Mouse (Mus musculus) embryonic stem cell, embryonic (primary cell): Measurements from ENCODE around the gene Gatc.

ENCODE experiments used
- CTCF ChIA-PET, 4 experiments: fragments of 300-600 bp in 2 of 4; fragments of 350-600 bp in 2 of 4; sonication (Branson Sonifier 250); formaldehyde crosslinking; loops; one replicate each; lab custom pipeline; 2022; ENCODE audit warnings: inconsistent platforms in 2 of 4; lab: Charles Lee
- POLR2A ChIA-PET, 4 experiments: fragments of 300-600 bp in 2 of 4; fragments of 350-600 bp in 2 of 4; sonication (Branson Sonifier 250); formaldehyde crosslinking; loops; one replicate each; lab custom pipeline; 2022; ENCODE audit warnings: antibody characterized with exemption in 4 of 4, inconsistent platforms in 1 of 4; lab: Charles Lee

Gene Gatc

DNA sequence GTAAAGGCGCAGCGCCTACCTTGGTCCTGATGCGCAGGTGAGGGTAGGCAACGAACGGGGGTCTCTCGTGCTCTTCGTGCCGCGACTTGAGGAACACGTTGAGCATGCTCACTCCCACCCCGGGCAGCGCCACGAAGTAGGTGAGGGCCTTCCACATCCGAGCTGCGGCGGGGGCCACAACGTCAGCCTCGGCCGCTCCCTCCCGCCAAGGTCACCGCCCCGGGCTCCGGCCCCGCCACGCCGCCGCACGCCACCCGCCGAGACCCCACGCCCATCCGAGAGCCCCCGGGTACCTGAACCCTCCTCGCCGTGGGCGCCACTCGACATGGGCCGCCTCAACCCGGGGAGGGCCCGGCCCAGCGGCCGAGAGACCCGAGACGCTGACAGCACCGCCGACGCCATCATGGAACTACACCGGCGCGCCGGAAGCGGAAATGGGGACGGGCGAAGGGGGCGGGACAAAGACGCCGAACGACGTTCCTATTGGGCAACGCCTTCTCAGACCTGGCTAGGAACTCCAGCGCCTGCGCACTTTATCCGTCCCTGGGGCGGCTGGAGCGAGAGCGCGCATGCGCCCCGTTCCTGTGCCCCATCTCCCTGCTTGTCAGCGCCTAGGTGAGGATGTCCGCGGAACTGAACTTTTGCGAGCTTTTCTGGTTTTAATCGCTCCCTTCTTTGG is 7.7 kb upstream of the Gatc start, which contains the start of gene Cox6a1:
Gene Cox6a1, minus strand, starts transcription at position 436 of the 679 bp plus-strand sequence.
- CTCF ChIA-PET: interaction anchor here in 3 of 4 experiments (0.6 to 2.5 kb wide), 10 partner anchors 8 to 517 kb away, joined by 3 to 14 read pairs (median 4); partner anchors contain the start of gene Sirt4 (in 1 of the 3)
- POLR2A ChIA-PET: interaction anchor here (0.6 to 5.8 kb wide), 19 partner anchors 19 to 368 kb away, joined by 3 to 31 read pairs (median 4); partner anchors contain the start of genes Dynll1 (in 3 of the 4), Srsf9 (in 1 of the 4) and Unc119b (in 1 of the 4)

GRCm38 (mm10) chr5:115347564-115347963 is 6.6 kb upstream of the Gatc start:
- CTCF ChIA-PET: interaction anchor here (0.5 to 2.5 kb wide), 51 partner anchors 9 to 1414 kb away, joined by 3 to 19 read pairs (median 4); partner anchors contain the start of genes Pop5 (in 1 of the 4) and Sirt4 (in 1 of the 4)
- POLR2A ChIA-PET: interaction anchor here in 3 of 4 experiments (0.5 to 5.8 kb wide), 47 partner anchors 8 to 656 kb away, joined by 3 to 33 read pairs (median 4); partner anchors contain the start of genes Dynll1 (in 3 of the 3), Rnf10 (in 2 of the 3), Sirt4 (in 1 of the 3) and Srsf9 (in 1 of the 3)

DNA sequence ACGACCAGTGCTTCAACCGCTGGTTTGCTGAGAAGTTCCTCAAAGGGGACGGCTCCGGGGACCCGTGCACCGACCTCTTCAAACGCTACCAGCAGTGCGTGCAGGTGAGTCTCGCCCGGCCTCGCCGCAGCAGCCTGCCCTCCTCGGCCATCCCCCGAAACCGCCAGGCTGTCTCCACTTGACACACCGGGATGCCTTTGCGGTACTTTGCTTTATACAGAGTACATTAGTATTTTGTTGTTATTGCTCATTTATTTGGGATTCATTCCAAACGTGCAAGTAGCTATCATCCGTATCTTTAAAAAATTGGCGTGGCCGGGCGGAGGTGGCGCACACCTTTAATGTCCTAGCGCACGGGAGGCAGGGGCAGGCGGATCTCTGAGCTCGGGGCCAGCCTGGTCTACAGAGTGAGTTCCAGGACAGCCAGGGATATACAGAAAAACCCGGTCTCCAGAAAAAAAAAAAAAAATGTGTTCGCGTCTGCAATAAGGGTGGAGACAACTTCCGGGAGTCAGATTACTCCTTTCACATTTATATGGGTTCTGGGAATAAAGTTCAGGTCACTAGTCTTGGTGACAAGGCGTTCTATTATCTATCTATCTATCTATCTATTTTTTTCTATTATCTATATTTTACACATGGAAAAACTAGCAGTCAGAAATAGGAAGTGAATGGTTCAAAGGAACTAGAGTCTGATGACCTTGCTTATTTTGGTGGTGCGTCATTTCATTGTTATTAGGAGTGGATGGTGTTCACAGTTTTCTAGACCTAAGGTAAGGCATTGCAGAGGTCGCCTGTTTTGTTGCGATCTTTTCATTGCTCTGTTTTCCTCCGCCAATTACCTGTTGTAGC is 562 bp upstream of the Gatc start:
- CTCF ChIA-PET: no interaction called here
- POLR2A ChIA-PET: interaction anchor here in 2 of 4 experiments (0.6 to 2.7 kb wide), 15 partner anchors 9 to 268 kb away, joined by 3 to 8 read pairs (median 3); no protein-coding TSS in a partner anchor

DNA sequence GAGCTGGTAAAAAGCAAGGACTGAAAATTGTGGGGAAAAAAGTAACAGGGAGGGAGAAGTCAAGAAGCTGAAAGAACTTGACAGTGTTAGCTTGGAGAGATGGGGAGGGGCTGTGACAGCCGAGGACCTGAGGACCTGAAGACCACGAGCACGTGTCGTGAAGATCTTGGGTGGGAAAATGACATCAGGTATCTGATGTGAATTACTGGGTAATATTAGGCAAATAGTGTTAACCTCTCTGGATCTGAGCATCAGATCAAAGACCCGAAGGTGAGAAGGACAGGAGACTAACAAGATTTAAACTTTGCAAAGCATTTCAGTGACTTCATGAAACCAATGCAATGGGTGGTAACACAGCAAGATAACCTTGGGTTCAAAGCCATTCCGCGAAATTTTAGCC is 971 bp downstream of the Gatc start:
- ChIA-PET CTCF (no interaction called here), POLR2A (interaction anchor here (0.5 to 1.9 kb wide), 6 partner anchors 12 to 63 kb away, joined by 3 to 5 read pairs (median 4); partner anchors contain the start of genes Dynll1 (in 1 of the 4) and Srsf9 (in 1 of the 4))

- ChIA-PET CTCF (no interaction called here), POLR2A (interaction anchor here in 3 of 4 experiments (0.7 to 1.3 kb wide), 4 partner anchors 12 to 150 kb away, joined by 3 read pairs; no protein-coding TSS in a partner anchor)
These were observed 7.4 kb downstream of the Gatc start for GRCm38 (mm10) chr5:115333626-115334025.

DNA sequence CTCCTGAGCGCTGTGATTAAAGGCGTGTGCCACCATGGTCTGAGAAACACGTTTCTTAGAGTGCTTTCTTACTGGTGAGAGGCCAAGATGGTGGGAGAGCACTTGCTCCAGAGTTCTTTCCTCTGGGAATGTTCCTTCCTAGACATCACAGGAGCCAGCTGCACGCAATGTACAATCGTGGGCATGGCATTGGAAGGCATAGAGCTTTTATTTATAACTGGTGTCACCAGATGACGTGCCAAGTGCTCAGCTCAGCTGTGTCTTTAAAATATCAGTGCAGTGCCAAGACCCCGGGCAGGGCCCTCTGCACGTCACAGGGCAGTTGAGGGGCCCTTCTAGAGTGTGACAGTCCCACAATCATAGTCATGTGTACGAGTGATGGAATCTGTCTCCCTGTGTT is 10.0 kb downstream of the Gatc start:
- ChIA-PET CTCF (interaction anchor here in 1 of 4 experiments (0.6 to 0.9 kb wide), 2 partner anchors 151 to 706 kb away, joined by 3 read pairs; no protein-coding TSS in a partner anchor), POLR2A (interaction anchor here in 3 of 4 experiments (0.6 to 5.2 kb wide), 10 partner anchors 10 to 56 kb away, joined by 3 to 31 read pairs (median 5); partner anchors contain the start of genes Cox6a1 (in 1 of the 3), Dynll1 (in 1 of the 3), Gatc (in 1 of the 3) and Triap1 (in 1 of the 3))

GRCm38 (mm10) chr5:115327610-115328548 is 13.1 kb downstream of the Gatc start:
- ChIA-PET POLR2A (interaction anchor here in 3 of 4 experiments (0.6 to 8.1 kb wide), 29 partner anchors 8 to 1268 kb away, joined by 3 to 56 read pairs (median 4); partner anchors contain the start of genes Dynll1 (in 2 of the 3), Cox6a1 (in 1 of the 3), Gatc (in 1 of the 3) and Rnf10 (in 1 of the 3)), CTCF (interaction anchor here in 2 of 4 experiments (0.6 to 1.7 kb wide), 7 partner anchors 10 to 229 kb away, joined by 3 to 5 read pairs (median 4); no protein-coding TSS in a partner anchor)

DNA sequence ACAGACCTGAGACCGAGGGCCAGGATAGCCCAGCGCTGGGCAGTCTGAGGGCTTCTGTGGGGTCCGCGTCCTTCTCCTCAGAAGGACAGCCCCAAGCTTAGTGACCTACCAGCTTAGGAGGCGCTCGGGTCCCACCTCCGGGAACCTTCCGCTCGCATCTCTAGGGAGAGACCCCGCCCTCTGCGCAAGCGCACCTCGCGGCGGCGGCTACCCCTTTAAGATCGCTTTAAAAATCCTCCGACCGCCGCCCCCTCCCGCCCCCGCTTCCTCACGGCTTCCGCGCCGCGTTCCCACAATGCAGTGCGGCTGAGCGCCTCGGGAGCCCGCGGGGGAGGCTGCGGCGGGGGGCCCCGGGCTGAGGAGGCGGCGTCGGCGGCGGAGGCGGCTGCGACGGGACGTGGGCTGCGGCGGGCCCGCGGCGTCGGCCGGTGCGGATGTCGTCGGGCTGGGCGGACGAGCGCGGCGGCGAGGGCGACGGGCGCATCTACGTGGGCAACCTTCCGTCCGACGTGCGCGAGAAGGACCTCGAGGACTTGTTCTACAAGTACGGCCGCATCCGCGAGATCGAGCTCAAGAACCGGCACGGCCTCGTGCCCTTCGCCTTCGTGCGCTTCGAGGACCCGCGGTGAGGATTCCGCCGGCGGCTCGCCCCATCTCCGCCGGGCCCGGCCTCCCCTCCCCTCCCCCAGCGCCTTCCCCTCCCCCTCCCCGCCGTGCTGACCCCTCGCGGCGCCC is 13.9 kb downstream of the Gatc start, which contains the start of gene Srsf9:
Gene Srsf9, plus strand, starts transcription at position 303 of the 735 bp plus-strand sequence.
- CTCF ChIA-PET: interaction anchor here in 1 of 4 experiments (0.6 to 1.0 kb wide), 7 partner anchors 9 to 759 kb away, joined by 3 to 5 read pairs (median 3); partner anchors contain the start of gene Fam222a
- POLR2A ChIA-PET: interaction anchor here in 3 of 4 experiments (0.6 to 8.1 kb wide), 40 partner anchors 8 to 1267 kb away, joined by 3 to 56 read pairs (median 5); partner anchors contain the start of genes Dynll1 (in 3 of the 3), Cox6a1 (in 1 of the 3) and Rnf10 (in 1 of the 3)

GRCm38 (mm10) chr5:115326256-115326831 is 14.6 kb downstream of the Gatc start:
- CTCF ChIA-PET: interaction anchor here in 1 of 4 experiments (0.6 to 1.0 kb wide), 7 partner anchors 9 to 758 kb away, joined by 3 to 5 read pairs (median 3); partner anchors contain the start of gene Fam222a

GRCm38 (mm10) chr5:115319004-115319940 is 21.7 kb downstream of the Gatc start:
- ChIA-PET CTCF (interaction anchor here (0.5 to 1.9 kb wide), 30 partner anchors 10 to 1140 kb away, joined by 3 to 7 read pairs (median 4); partner anchors contain the start of genes Dynll1 (in 2 of the 4) and Rplp0 (in 1 of the 4)), POLR2A (interaction anchor here in 3 of 4 experiments (0.5 to 13.0 kb wide), 35 partner anchors 9 to 610 kb away, joined by 3 to 170 read pairs (median 4); partner anchors contain the start of genes Dynll1 (in 3 of the 3), Pla2g1b (in 1 of the 3), Rnf10 (in 1 of the 3) and Sirt4 (in 1 of the 3))

More at GRCm38 (mm10) chr5:115326256-115326831, 14.6 kb downstream of the Gatc start:
- POLR2A ChIA-PET: interaction anchor here in 3 of 4 experiments (0.6 to 8.1 kb wide), 35 partner anchors 9 to 166 kb away, joined by 3 to 56 read pairs (median 5); partner anchors contain the start of genes Dynll1 (in 3 of the 3) and Cox6a1 (in 1 of the 3)

- CTCF ChIA-PET: interaction anchor here in 3 of 4 experiments (0.5 to 1.3 kb wide), 7 partner anchors 9 to 265 kb away, joined by 3 to 4 read pairs (median 3); partner anchors contain the start of genes Dynll1 (in 1 of the 3) and Srsf9 (in 1 of the 3)
- POLR2A ChIA-PET: interaction anchor here (0.5 to 13.0 kb wide), 30 partner anchors 9 to 174 kb away, joined by 3 to 170 read pairs (median 5); partner anchors contain the start of genes Srsf9 (in 3 of the 4), Dynll1 (in 2 of the 4), Rnf10 (in 2 of the 4) and Gatc (in 1 of the 4)
These were observed 23.2 kb downstream of the Gatc start for GRCm38 (mm10) chr5:115317645-115318328.

GRCm38 (mm10) chr5:115316968-115317644 is 23.9 kb downstream of the Gatc start:
- ChIA-PET POLR2A (interaction anchor here (0.5 to 13.0 kb wide), 36 partner anchors 9 to 1548 kb away, joined by 3 to 170 read pairs (median 4); partner anchors contain the start of genes Srsf9 (in 3 of the 4), Dynll1 (in 2 of the 4), Rnf10 (in 2 of the 4) and Gatc (in 1 of the 4)), CTCF (interaction anchor here in 3 of 4 experiments (0.6 to 1.4 kb wide), 9 partner anchors 10 to 264 kb away, joined by 3 to 5 read pairs (median 3); partner anchors contain the start of genes Dynll1 (in 1 of the 3) and Srsf9 (in 1 of the 3))
